Mouse (Mus musculus) kidney, adult 18-20 months (tissue): ENCODE data around the gene Nudt13.
"Not testable (repeated sequence)": the region's sequence is repeated elsewhere in the genome, so short reads cannot be mapped to it uniquely, and the experiment has no call there.

Source experiments
- DNase-seq: peaks from one replicate; pipeline ENCODE4 v3.0.0; 2021

Gene Nudt13

GRCm38 (mm10) chr14:20294117-20294892 is at the start of gene Nudt13:
Nudt13 (plus strand) TSS chr14:20294697.
- DNase-seq, result peak; percentile 82

- DNase-seq, result no peak
These were observed 49.2 kb upstream of the Nudt13 start for GRCm38 (mm10) chr14:20245318-20245717.

DNA sequence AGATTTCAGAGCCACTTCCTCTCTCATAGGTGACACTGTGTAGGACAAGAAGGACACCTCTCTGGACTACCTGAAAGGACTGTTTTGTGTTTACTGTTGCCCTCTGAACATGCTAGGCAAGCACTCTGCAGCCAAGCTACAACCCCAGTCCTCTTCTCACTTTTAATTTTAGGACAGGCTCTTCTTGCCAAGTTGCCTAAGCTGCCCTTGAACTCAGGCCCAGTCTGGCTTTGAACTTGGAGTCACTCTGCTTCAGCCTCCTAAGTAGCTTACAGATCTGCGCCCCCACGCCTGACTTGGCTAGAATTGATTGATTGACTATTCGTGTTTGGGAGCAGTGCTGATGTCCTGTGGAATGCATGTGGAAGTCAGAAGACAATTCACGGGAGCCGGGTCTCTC is 48.6 kb upstream of the Nudt13 start:
- no peak for DNase-seq

DNA sequence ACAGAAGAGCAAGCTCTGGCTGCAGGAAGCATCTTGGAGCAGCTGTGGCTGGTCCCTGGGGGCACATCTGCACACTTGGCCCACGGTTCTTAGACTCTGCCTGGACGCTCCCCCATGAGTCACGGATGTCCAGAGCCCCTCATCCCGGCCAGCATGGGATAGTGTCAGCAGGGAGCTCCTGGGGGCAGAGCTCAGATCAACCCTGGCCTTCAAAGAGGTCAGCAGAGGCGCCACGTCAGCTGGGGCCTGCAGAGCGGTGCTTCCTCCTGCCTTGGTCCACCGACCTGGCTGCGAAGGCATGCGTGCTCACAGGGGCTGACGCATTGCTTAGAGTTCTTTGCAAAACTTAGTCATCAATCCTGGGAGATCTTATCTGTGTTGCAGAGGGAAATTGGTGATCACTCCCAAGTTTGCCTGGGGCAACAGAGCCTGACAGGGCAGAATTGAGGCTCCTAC is 47.7 kb upstream of the Nudt13 start:
- no peak for DNase-seq

DNA sequence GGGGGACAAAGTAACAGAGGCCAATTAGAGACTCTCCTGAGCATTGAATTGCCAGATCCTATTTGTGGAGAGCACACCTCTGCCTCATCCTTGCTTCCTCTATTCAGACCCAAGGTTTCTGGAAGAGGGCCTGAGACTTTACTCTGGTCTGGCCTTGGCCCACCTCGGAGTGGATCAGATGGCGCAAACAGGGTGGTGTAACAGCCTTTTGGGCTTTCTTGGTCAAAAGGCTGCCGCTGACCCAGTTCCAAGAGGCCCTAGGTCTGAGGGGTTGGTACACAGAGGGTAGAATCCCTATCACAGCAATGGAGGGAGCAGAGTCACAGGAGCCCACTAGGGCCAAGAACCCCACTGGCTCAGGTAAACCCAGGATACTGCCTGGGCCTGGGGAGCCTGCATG is 46.5 kb upstream of the Nudt13 start:
- DNase-seq, result no peak

GRCm38 (mm10) chr14:20250237-20251171 is 44.0 kb upstream of the Nudt13 start:
- DNase-seq, result no peak

- peak; percentile 87 for DNase-seq
These were observed 36.0 kb upstream of the Nudt13 start for GRCm38 (mm10) chr14:20258185-20259113.

DNA sequence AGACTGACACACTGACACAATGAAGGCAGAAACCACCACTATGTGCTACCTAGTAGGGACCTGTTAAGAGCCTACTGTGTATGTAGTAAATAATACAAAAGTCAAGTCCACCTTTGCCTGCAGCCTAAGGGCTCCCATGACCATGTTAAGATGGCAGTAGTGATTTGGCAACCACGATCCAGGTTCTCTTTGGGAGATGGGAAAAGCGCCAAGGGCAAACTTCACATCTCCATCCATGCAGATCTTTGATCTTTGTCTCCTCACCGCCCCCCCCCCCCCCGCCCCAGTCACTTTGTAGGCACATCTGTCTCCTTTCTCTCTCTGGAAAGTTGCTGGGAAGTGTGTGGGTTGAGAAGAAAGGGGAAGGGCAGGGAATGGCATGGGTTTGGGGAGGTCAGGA is 32.2 kb upstream of the Nudt13 start:
- DNase-seq, result no peak

- no peak for DNase-seq
These were observed 26.1 kb upstream of the Nudt13 start for GRCm38 (mm10) chr14:20268421-20268820.

DNA sequence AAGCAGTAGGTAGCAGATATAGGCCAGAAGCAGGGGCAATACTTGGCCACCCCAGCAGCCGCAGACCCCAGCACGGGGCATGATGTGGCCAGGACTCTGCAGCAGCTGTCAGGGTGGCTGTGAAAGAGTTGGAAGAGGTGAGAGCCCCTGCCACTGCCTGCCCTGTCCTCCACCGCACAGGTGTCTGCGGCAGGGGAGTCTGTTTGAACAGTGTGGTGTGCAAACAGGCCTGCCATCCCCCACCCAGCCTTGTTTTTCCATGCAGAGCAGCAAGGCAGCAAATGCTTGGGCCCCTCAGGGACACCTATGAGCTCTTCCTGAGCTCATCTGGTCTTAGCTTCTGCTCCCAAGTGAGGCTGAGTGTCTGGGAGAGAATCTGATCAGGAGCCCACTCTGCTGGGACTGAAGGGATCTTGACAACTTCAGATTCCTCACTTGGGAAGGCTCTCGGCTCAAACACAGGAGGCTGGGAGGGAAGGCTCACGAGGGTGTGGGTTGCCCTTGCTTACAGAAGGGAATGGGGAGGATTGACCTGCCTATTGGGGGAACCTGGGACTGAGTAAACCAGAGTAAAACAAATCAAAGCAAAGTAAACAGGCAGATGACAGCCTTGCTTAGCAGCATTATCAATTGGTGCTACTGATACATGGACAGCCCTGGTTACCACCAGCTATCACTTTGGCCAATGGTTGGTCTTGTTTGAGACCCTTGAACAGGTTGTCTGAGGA is 25.3 kb upstream of the Nudt13 start, which contains the start of gene Kcnk16:
Kcnk16 (minus strand) TSS at position 118 of the 728 bp plus-strand sequence.
- no peak for DNase-seq

- DNase-seq, result no peak
These were observed 3.1 kb upstream of the Nudt13 start for GRCm38 (mm10) chr14:20291391-20291790.

- DNase-seq, result no peak
These were observed 450 bp downstream of the Nudt13 start for GRCm38 (mm10) chr14:20294947-20295346.

- DNase-seq, result no peak
These were observed 3.1 kb downstream of the Nudt13 start for GRCm38 (mm10) chr14:20297616-20298015.

GRCm38 (mm10) chr14:20298131-20298530 is 3.6 kb downstream of the Nudt13 start:
- no peak for DNase-seq

DNA sequence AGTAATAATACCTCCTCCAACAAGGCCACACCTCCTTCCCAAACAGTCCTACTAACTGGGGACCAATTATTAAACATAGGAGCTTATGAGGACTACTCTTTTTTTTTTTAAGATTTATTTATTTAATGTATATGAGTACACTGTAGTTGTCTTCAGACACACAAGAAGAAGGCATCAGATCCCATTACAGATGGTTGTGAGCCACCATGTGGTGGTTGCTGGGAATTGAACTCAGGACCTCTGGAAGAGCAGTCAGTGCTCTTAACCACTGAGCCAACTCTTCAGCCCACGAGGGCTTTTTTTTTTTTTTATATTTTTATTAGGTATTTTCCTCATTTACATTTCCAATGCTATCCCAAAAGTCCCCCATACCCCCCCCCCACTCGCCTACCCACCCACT is 10.6 kb downstream of the Nudt13 start:
- not testable (repeated sequence) for DNase-seq

DNA sequence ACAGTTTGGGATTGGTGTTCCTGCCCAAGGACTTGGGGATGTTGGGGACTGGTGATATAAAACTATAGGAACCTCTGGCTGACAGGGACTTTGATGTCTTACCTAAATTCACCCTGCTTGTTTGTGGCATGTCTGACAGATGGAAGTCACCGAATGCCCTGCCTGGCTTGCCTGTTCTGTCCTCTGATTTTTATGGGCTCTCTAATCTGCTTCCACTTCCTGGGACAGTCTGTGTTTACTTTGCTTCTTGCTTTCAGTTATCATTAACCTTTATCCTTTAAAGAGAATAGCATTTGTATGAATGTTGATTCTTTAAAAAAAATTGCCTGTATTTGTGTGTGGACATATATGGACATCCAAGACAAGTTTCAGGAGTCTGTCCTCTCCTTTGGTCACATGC is 20.6 kb downstream of the Nudt13 start:
- DNase-seq, result no peak

DNA sequence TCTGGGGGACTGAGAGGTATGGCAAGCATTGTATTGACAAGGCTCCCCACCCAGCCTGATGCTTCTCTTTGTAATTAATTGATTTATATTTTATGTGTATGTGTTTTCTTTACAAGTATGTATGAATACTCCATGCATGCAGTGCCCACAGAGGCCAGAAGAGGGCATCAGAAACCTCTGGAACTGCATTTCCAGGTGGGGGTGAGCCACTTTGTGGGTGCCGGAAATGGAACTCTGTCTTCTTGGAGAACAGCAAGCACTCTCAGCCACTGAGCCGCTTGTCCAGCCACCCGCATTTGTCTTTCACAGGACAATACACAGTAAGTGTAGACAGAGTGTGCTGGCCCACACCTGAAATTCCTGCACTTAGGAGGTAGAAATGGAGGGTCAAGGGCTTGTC is 24.9 kb downstream of the Nudt13 start:
- peak; percentile 54 for DNase-seq

DNA sequence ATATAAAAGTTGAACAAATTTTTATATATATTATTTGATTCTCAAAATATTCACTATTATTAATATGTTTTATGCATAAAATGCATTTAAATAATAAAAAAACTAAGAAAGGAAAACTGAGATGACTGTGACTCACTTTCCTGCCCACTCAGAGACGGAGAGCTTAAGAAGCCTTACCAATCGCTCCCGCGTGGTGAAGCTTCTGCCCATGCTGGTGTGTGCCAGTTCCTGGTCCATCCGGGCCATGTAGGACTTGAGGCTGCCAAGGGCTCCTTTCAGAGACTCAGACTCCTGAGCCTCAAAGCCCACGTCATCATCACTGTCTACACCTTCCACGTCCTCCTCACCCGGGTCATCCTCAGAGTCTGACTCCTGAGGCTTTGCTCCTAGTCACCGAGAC is 29.7 kb downstream of the Nudt13 start:
- DNase-seq, result no peak

- DNase-seq, result peak; percentile 38
These were observed 34.0 kb downstream of the Nudt13 start for GRCm38 (mm10) chr14:20328474-20328873.

- no peak for DNase-seq
These were observed 36.8 kb downstream of the Nudt13 start for GRCm38 (mm10) chr14:20331316-20331715.

- DNase-seq, result no peak
These were observed 44.9 kb downstream of the Nudt13 start for GRCm38 (mm10) chr14:20339415-20339814.

- DNase-seq, result peak; percentile 37
These were observed 45.7 kb downstream of the Nudt13 start for GRCm38 (mm10) chr14:20340149-20340548.
